Mouse (Mus musculus) left cerebral cortex, postnatal 4 days (tissue): ENCODE results near the gene Angptl7. TPM values are rescaled to one million over a fixed set of nuclear protein-coding genes. Genes with fewer than 3 reads are reported as not detected.

Experiments used
- DNase-seq: peaks from one replicate; pipeline ENCODE4 v3.0.0-alpha.2; 2022
- intact Hi-C: fragments of 180-260 bp; cut with DNase I; formaldehyde crosslinking; loops from one replicate; pipeline ENCODE4 v1.15.1; 2025
- total RNA-seq, 2 experiments: library from RNA; stranded (reverse); gene quantifications; 2 replicates each; pipeline ENCODE4 v1.2.3; 2021

The Angptl7 gene
- total RNA-seq = under 1 TPM in 1 of 2 experiments, not detected in 1; 0.42 TPM

DNA sequence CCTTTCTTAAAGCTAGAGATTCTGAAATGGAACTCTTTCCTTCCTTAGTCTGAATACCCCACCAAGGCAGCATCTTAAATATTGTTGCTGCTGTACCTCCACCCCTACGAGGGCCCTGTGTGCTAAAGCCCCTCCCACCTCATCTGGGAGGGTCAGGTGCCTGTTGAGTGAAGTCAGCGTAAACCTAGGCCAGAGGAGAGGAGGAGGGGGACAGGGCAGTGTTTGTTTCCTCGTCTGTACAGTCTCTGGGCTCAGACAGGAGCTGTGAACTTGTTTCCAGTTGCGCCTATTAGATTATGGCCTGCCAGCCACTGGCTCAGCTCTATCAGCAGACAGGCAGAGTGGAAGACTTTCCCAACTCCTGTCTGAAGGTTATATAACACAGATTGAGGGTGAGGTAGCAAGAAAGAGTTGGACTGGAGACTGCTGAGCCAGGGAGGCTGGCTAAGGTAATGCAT lies at the start of gene Angptl7:
TSS of gene Angptl7 (minus strand) at position 51 of the 458 bp plus-strand sequence.
- intact Hi-C loops = no loop called here
- DNase-seq = no peak

DNA sequence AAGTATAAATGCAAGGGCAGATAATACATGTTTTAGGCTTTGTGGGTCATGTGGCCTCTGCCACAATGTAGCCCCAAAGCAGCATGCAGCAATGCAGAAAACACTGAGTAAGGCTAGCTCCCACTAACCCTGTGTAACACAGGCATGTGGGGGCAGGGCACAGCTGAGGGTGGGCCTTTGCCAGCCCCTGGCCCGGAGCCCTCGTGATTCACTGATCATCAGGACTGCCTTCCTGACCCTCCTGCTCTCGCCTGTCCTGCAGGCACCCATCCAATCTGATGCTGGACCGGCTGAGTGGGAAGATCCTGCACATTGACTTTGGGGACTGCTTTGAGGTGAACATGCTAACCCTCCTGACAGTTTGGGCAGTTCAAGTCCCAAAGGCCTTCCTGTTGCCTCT lies 48.8 kb upstream of the Angptl7 start:
- DNase-seq = peak; percentile 32
- intact Hi-C loops = no loop called here

DNA sequence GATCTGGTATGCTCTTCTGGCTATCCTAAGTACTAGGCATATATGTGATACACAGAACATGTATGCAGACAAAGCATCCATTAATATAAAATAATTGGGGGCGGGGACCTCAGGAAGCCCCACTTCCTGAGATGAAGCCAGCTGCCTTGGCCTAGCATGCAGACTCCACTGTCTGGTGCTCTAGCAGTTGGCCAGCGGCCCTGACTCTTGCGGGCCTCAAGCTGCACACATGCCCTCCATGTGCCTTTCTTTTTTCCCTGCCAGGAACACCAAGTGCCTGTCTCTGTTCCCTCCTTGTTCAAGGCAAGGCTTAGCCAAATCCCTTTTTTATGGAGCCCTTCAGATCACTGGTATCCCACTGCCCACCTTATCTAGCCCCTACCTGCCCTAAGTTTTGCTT lies 35.6 kb upstream of the Angptl7 start:
- intact Hi-C loops = no loop called here
- peak; percentile 62 for DNase-seq

DNA sequence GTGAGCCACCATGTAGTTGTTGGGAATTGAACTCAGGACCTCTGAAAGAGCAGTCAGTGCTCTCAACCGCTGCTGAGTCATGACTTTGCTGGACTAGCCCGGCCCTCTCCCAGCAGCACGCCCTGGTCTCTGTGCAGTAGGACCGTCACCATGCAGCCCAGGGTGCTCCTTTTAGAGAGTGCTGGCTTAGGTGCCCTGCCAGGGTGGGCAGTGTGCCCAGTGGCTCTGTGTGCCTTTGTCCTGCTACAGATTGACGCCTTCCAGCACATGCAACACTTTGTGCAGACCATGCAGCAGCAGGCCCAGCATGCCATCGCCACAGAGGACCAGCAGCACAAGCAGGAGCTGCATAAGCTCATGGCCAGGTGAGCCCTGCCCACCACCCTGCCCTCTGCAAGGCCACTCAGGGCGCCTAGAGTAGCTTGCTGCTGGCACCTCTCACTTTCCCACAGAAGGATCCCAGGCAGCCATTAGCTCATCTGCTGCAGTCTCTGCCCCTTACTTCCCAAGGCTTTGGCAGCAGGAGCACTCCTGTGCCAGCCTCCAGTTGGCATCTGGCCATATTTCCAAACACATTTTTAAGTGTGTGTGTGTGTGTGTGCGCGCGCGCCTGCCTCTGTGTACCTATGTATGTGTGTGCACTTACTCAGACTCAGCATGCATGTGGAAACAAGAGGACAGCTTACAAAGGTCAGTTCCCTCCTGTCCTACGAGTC lies 33.5 kb upstream of the Angptl7 start:
- intact Hi-C loops = no loop called here
- DNase-seq = peak; percentile 65

DNA sequence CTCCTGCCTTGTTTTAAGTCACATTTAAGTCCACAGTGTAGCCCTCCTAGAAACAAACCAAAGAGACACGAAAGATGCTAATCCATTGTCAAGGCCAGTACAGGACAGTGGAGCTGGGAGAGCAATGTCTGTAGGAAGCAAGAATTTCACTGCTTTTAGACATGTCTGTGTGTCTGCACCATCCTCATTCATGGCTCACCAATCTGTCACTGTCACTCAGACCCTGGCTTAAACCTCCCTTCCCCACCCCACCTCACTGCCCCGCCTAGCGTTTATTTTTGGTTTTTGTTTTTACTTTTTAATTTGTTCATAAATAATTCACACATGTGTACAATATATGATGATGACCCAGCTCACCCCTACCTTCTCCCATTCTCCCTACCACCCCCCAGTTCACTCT lies 32.3 kb upstream of the Angptl7 start:
- intact Hi-C loops = no loop called here
- DNase-seq = no peak

DNA sequence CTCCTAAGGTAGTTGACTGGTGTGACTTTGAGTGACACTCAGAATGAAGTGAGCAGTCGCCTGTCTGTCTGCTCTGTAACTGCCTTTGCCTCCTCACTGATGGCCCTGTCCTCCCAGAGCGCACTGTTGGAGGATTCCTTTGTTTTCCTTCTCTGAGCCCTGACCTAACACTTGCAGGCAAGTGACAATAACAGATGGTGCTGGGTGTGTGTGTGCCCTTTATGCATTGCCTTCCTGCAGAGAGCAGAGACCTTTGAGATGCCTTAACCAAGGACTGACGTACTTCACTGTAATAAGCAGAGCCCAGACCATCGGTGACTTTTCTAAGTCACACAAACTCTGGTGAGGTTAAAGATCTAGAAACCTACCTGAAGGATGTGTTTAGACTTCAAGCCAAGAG lies 31.1 kb upstream of the Angptl7 start:
- intact Hi-C loops = no loop called here
- DNase-seq = no peak

DNA sequence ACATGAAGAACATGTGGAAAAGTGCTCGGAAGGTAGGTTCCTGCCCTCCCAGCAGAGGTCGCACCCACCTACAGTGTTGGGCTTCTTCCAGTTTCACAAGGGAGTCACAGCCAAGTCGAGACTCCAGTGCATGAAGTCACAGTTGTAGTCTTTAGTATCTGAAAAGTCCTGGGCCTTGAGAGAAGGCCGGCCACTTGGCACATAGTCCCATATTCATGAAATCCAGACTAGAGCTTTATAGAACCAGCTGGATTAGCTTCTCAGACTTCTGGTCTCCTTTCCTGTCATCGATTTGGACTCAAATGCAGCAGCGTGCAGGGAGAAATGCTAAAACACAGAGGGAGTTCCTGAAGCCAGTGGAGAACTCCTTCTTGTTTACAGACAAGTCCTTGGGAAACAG lies 30.5 kb upstream of the Angptl7 start:
- intact Hi-C loops = no loop called here
- DNase-seq = no peak

DNA sequence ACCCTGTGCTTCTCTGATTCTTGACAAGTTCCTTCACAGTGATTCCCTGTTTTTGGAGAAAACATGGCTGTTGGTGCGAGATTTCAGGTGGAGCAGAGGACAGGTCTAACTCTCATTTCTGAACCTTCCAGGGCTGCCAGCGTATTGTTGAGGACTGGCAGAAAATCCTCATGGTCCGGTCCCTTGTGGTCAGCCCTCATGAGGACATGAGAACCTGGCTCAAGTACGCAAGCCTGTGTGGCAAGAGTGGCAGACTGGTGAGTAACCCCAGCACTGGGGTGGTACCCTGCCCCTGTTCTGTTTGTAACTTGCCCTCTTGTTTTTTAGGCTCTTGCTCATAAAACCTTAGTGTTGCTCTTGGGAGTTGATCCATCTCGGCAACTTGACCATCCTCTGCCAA lies 30.1 kb upstream of the Angptl7 start:
- intact Hi-C loops = no loop called here
- no peak for DNase-seq

DNA sequence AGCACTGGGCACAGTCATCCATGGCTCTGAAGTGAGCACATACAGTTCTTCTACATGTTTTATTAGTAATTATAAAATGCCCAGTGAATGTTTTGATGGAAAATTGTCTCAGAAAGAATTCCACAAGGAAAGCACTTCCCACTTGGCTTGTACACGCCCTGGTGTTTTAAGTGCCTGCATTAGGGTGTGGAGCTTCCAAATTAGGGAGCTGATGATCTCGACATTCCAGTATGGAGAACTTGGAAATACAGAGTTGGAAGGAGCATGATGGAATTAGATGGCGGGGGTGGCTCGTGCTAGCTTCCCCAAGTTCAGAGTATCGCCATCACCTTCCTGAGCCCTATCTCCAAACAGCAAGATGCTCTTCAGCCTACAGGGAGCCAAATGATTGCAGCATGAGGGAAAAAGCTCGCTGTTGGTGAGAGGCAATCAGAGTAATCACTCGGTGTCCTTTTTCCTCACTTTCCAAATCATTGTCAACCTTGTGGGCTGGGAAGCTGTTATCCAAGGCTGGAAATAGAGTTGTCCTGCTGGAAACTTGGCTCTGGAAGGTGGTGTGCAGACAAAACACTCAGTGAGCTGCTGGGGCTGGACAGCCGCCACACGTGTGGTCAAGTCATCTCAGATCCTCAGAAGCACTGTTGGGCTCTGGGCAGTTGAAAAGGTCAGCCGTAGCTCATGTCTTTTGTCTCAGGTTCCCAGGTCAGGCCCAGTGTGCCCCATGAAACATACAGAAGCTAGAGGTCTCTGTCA lies 27.1 kb upstream of the Angptl7 start:
- DNase-seq = no peak
- intact Hi-C loops = no loop called here

DNA sequence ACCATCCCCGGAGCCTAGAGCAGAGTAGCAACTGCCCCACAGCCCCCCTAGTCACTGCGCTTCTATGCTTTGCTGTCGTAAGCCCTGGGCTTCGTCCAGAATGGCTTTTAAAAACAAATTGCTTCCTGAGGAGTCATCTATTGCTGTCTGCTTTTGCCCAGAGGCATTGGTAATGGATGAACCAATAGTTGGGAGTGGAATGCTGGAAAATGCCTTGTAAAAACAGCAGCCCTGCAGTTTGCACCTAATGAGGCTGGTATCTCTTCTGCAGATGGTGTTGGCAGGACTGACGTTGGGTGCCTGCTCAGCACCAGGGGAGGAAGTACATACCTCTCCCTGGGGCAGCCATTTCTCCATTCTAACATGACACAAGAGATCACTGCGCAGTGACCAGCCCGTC lies 23.3 kb upstream of the Angptl7 start:
- intact Hi-C loops = no loop called here
- DNase-seq = no peak

DNA sequence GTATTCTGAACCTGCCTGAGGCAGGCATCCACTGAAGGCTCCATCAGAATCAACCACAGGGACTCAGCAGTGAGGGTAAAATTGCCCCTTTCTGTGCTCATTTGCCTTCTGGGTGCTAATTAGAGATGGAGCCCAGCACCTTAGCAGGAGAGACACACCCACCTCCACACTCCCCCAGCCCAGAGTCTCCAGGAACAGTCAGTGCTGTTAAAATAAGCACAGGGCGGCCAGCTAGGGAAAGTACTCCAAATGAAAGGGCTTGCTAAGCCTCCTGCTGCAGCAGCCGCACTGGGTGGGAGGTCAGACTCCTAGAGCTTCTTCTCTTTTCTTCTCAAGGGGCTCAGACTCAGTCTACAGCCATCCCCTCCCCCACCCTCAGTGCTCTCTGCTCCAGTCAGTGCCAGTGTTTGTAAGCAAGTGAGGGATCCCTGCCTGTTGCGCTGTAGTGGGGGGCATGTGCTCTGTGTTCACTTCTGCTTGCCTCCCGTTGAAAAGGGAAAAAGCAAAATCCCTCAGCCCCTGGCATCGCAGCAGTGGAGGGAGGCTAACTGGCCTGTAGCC lies 18.1 kb upstream of the Angptl7 start:
- no peak for DNase-seq
- intact Hi-C loops = no loop called here

DNA sequence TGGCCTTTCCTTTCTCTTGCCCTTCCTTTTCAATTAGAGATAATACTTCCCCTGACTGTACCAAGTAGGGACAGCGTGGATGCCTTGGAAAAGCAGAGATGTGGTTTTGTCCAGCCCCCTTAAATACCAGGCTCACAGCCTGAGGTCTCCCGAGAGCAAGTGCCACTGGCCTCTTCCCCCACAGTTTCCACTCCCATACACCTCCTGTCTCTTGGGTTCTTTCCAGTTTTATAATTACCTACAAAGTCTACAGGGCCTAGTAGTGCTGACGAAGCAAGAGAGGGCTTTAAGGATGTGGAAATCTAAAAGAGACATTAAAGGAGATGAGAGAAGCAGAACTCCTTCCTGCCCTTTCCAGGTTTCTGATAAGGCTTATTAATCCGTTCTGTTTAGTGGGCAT lies 17.5 kb upstream of the Angptl7 start:
- DNase-seq = no peak
- intact Hi-C loops = no loop called here

DNA sequence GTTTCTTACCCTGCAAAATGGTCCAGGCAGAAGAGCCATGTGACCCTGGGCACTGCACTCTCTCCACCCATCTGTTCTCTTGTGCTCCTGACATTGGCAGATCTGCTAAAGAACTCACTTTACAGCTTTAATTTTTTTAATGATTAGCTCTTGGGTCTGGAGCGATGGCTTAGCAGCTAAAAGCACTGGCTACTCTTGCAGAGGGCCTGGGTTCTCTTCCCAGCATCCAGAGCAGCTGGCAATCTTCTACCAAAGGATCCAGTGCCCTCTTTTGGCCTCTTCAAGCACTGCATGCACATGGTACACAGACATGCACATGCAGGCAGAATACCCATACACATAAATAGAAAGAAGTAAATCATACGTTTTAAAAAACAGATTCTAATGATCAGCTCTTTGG lies 15.1 kb upstream of the Angptl7 start:
- DNase-seq = no peak
- intact Hi-C loops = no loop called here

DNA sequence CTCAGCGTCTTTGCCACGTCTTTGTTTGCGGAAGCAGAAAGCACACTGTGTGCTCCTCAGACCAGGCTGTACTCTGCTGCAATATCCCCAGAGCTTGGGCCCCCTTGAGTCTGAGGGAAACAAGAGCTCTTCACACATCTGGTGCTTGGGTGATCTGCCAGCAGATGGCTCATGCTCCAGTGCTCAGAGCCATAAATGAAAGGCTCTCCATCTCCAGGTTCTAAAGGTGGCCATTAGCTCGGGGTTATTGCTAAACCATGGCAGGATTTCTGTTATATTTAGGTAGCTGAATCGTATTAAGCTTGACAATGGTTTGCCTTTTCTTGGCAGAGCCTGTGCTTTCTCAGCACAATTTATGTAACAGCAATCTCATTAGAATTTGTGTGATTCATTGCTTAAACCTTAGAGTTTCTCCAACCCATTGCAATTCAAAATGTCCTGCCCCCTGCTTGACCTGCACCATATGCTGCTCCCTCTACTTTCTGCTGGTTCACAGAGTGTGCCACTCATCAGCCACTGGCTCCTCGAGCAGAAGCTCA lies 12.8 kb upstream of the Angptl7 start:
- intact Hi-C loops = no loop called here
- DNase-seq = no peak

DNA sequence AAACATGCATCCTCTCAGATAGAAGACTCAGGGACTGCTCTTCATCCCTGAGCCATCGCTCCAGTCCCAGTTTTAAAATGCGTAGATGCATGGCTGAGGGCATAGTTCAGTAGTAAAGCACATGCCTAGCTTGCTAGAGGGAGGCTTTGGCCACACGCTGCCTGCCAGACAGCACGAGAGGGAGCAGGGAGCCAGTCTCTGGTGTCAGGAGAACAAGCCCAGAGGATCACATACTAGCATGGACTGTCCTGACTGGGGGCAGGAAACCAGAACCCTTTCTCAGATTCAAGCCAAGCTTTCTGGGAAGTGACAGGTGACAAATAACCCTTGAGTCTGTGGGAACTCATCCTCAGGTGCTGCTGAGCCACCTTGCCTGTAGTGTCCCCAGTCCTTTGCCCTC lies 11.1 kb upstream of the Angptl7 start:
- no peak for DNase-seq
- intact Hi-C loops = no loop called here

DNA sequence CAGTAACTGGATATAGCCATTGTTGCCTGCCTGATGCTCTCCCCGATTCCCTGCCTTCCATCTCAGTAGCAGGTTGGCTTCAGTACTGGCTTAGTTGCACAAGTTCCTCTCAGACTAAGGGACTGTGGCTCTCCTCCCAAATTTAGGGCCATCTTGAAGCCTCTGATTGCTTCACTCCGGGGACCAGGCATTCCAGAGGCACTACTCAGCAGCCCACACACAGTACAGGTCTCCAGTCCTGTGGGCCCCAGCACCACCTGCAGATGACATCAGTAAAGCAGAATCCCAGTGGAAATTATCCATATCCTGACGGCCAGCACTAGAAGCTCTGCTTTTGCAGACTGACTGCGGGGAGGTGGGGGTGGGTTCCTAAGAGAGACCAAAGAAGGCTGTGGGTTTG lies 10.4 kb upstream of the Angptl7 start:
- no peak for DNase-seq
- intact Hi-C loops = no loop called here

DNA sequence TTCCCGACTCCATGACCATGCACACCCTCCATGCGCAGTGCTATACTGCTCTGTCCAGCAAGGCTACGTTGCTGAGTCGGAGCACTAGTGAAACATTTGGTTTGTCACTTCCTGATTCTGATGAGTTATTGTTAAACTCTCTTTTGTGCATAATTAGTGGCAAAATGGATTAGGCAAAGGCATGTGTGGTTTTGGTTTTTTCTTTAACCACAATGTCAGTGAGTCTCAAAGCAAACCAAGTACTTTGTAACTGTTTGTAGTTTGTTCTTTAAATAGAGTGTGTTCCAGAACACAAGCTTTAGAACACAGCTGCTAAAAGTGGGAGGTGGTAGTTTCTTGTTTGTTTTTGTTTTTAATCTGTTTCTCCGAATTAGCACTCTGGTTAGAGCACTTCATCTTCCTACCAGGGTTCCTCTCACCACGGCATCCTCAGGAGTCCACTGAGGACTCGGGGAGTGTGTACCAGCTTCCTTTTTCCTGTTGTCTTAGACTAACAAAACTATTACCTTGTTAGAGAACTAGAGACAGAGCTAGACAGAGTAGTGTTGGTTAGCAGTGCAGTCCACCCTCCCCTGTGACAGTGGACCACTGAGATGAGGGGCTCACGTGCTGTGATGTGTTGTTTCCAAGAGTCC lies 9.3 kb upstream of the Angptl7 start:
- no peak for DNase-seq
- intact Hi-C loops = no loop called here

DNA sequence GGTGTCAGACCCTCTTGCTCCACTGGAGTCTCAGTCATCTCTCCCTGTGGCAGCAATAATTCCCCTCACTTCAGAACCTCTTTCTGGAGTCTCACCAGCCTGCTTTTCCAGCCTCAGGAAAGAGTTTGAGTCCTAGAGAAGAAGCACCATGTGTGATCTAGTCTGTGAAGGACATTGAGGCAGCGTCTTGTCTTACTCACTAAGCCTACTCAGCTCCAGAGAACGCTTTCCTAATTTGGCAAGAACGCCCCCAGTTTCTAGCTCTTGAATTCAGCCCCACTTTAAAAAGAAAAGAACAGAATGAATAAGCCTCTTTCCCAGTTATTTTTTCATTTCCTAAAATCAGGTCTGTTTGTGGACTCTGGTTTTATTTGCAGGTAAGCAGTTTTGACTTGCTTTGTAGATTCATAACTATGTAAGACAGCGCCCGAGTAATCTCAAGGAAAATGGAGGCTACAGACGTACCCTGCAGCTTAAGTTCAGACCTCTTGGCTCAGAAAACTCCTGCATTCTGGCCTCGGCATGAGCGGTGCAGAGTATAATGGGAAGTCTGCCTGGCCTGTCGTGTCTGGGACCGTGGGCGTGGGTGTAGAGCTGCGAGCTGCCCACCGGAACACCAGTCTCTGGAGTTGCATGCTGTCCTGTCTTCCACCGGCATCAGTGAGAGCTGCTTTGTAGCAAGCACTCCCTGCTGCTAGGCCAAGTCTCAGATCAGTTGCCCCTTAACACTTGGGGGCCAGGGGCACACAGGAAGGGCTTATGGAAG lies 8.0 kb upstream of the Angptl7 start:
- intact Hi-C loops = no loop called here
- no peak for DNase-seq

DNA sequence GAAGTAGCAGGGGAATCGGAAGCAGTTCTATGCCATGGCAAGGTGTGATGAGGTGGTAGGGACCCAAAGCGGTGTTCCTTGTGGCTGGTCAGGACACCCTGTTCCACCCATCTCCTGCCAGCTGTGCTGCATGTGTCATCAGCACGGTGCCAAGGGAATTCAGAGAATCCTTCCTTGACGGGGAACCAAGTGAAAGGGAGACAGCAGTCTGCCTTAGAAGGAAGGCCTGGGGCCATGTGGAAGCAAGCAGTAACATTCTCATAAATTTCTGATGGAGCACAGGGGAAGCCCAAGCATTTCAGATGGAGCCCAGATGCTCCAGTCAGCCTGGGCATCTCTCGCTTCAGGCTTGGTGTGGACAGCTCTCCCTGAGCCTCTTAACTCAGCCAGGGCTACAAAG lies 7.3 kb upstream of the Angptl7 start:
- intact Hi-C loops = no loop called here
- DNase-seq = no peak

DNA sequence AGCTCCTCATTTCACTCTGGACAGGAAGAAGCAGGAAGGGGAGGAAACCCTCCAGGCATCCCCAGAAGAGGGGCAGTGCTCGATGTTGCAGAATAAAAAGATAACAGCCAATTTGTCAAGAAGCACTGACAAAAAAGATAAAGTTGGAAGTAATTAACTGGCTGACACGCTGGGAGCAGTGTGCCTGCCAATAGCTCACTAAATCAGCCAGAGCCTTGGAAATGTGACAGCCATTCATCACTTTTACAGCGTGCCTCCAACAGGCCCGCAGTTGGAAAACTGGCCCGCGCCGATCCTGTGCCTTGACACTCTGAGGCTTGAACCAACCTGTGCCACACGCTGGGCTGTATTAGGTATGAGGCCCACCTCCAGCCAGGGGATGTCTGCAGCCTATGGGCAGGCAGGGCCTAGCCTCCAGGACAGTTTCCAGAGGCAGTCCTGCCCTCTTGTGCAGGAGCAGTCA lies 4.3 kb upstream of the Angptl7 start:
- intact Hi-C loops = no loop called here
- peak; percentile 50 for DNase-seq
